Mouse (Mus musculus): ENCODE data around the gene 1700042G07Rik. TPM values are rescaled to one million over a fixed set of nuclear protein-coding genes. Genes with fewer than 3 reads are reported as not detected.

1700042G07Rik gene
- polyA plus RNA-seq, 1 experiment from 2014 or later = not detected

- Histone ChIP-seq H3K9me3 (no peaks in the 10 kb centered on the region), H3K27me3 (no peaks in the 10 kb centered on the region), H3K36me3 (no peaks in the 10 kb centered on the region), H3K4me3 (no peak overlapping the region), H3K9ac (no peak overlapping the region), H3K4me2 (no peak overlapping the region), H3K27ac (replicated peaks) (no peak overlapping the region), H3K4me1 (replicated peaks) (no peaks in the 10 kb centered on the region)
- ATAC-seq (ENCODE audit: low FRiP score, low read depth) = no peak
- WGBS = 75% methylated on average over 8 of the region's 8 CpGs
Measured at GRCm38 (mm10) chr4:116165708-116166407, 7.3 kb upstream of the 1700042G07Rik start.

GRCm38 (mm10) chr4:116167404-116167803, 5.8 kb upstream of the 1700042G07Rik start, which contains the start of gene Tspan1:
Tspan1 (minus strand) TSS chr4:116167601.
- Histone ChIP-seq H3K9ac (no peak within 1 kb of the TSS), H3K4me2 (no peak within 1 kb of the TSS), H3K27ac (replicated peaks) (no peak within 1 kb of the TSS), H3K27me3 (no peaks in the 10 kb centered on the region), H3K4me3 (no peak within 1 kb of the TSS), H3K9me3 (no peaks in the 10 kb centered on the region), H3K36me3 (no peaks in the 10 kb centered on the region), H3K4me1 (replicated peaks) (no peaks in the 10 kb centered on the region)
- no peak for ATAC-seq (ENCODE audit: low FRiP score, low read depth)
- WGBS = 35% methylated on average over 7 of the region's 7 CpGs

- Histone ChIP-seq H3K27me3 (no peaks in the 10 kb centered on the region), H3K9ac (no peak overlapping the region), H3K27ac (replicated peaks) (no peak overlapping the region), H3K4me3 (no peak overlapping the region), H3K4me2 (no peak overlapping the region), H3K36me3 (no peaks in the 10 kb centered on the region), H3K4me1 (replicated peaks) (no peaks in the 10 kb centered on the region), H3K9me3 (no peaks in the 10 kb centered on the region)
- WGBS = 84% methylated on average over 7 of the region's 8 CpGs
- ATAC-seq (ENCODE audit: low FRiP score, low read depth) = peak; percentile 51; the same call in 1 of the 2 replicates
Measured at GRCm38 (mm10) chr4:116168617-116169352, 4.4 kb upstream of the 1700042G07Rik start.

- Histone ChIP-seq H3K4me1 (replicated peaks) (no peaks in the 10 kb centered on the region), H3K27me3 (no peaks in the 10 kb centered on the region), H3K9me3 (no peaks in the 10 kb centered on the region), H3K4me2 (no peak overlapping the region), H3K9ac (no peak overlapping the region), H3K4me3 (no peak overlapping the region), H3K36me3 (no peaks in the 10 kb centered on the region), H3K27ac (replicated peaks) (no peak overlapping the region)
- no peak; the same call in 1 of the 2 replicates for ATAC-seq (ENCODE audit: low FRiP score, low read depth)
- 77% methylated on average over 3 of the region's 3 CpGs for WGBS
Measured at GRCm38 (mm10) chr4:116169353-116169672, 3.9 kb upstream of the 1700042G07Rik start.

- Histone ChIP-seq H3K9ac (no peak overlapping the region), H3K4me2 (no peak overlapping the region), H3K36me3 (no peaks in the 10 kb centered on the region), H3K4me1 (replicated peaks) (peaks cover 15% of the 10 kb centered on the region), H3K27ac (replicated peaks) (no peak overlapping the region), H3K27me3 (no peaks in the 10 kb centered on the region), H3K9me3 (no peaks in the 10 kb centered on the region), H3K4me3 (no peak overlapping the region)
- 86% methylated on average over 4 of the region's 4 CpGs for WGBS
- ATAC-seq (ENCODE audit: low FRiP score, low read depth) = no peak
Measured at GRCm38 (mm10) chr4:116173752-116174151, 580 bp downstream of the 1700042G07Rik start.

- WGBS = 42% methylated on average over 6 of the region's 6 CpGs
- Histone ChIP-seq H3K27me3 (no peaks in the 10 kb centered on the region), H3K9me3 (no peaks in the 10 kb centered on the region), H3K4me2 (no peak overlapping the region), H3K27ac (replicated peaks) (no peak overlapping the region), H3K9ac (no peak overlapping the region), H3K36me3 (no peaks in the 10 kb centered on the region), H3K4me3 (no peak overlapping the region), H3K4me1 (replicated peaks) (peaks cover 15% of the 10 kb centered on the region)
- ATAC-seq (ENCODE audit: low FRiP score, low read depth) = no peak
Measured at GRCm38 (mm10) chr4:116174466-116175116, 1.4 kb downstream of the 1700042G07Rik start.

GRCm38 (mm10) chr4:116175136-116175535, 2.0 kb downstream of the 1700042G07Rik start:
- H3K4me2 ChIP-seq = no peak overlapping the region
- ATAC-seq (ENCODE audit: low FRiP score, low read depth) = no peak
- H3K27ac ChIP-seq (replicated peaks) = no peak overlapping the region

GRCm38 (mm10) chr4:116175711-116176542, 2.8 kb downstream of the 1700042G07Rik start:
- H3K4me3 ChIP-seq = no peak overlapping the region

More at GRCm38 (mm10) chr4:116175136-116175535, 2.0 kb downstream of the 1700042G07Rik start:
- Histone ChIP-seq H3K4me3 (no peak overlapping the region), H3K9me3 (no peaks in the 10 kb centered on the region), H3K9ac (no peak overlapping the region), H3K27me3 (no peaks in the 10 kb centered on the region), H3K4me1 (replicated peaks) (peaks cover 15% of the 10 kb centered on the region), H3K36me3 (no peaks in the 10 kb centered on the region)

GRCm38 (mm10) chr4:116176543-116176988, 3.4 kb downstream of the 1700042G07Rik start:
- Histone ChIP-seq H3K36me3 (no peaks in the 10 kb centered on the region), H3K27ac (replicated peaks) (peak overlapping the region; percentile 66), H3K4me3 (no peak overlapping the region; the same call in 1 of the 2 replicates), H3K4me2 (peak overlapping the region; percentile 41), H3K4me1 (replicated peaks) (peaks cover 15% of the 10 kb centered on the region), H3K27me3 (no peaks in the 10 kb centered on the region), H3K9me3 (no peaks in the 10 kb centered on the region), H3K9ac (no peak overlapping the region)
- ATAC-seq (ENCODE audit: low FRiP score, low read depth) = peak; percentile 87
- WGBS = 23% methylated on average over 10 of the region's 10 CpGs

More at GRCm38 (mm10) chr4:116175711-116176542, 2.8 kb downstream of the 1700042G07Rik start:
- H3K4me2 ChIP-seq = peak overlapping the region; percentile 41
- H3K27me3 ChIP-seq = no peaks in the 10 kb centered on the region
- H3K27ac ChIP-seq (replicated peaks) = peak overlapping the region; percentile 66
- peak; percentile 52 for ATAC-seq (ENCODE audit: low FRiP score, low read depth)
- 71% methylated on average over 7 of the region's 7 CpGs for WGBS
- H3K4me1 ChIP-seq (replicated peaks) = peaks cover 15% of the 10 kb centered on the region
- no peaks in the 10 kb centered on the region for H3K36me3 ChIP-seq
- no peaks in the 10 kb centered on the region for H3K9me3 ChIP-seq
- no peak overlapping the region for H3K9ac ChIP-seq

- Histone ChIP-seq H3K36me3 (no peaks in the 10 kb centered on the region), H3K27ac (replicated peaks) (peak overlapping the region; percentile 66), H3K27me3 (no peaks in the 10 kb centered on the region), H3K9ac (no peak overlapping the region), H3K4me3 (no peak overlapping the region), H3K4me2 (peak overlapping the region; percentile 41), H3K9me3 (no peaks in the 10 kb centered on the region), H3K4me1 (replicated peaks) (peaks cover 15% of the 10 kb centered on the region)
- peak; percentile 27; the same call in 1 of the 2 replicates for ATAC-seq (ENCODE audit: low FRiP score, low read depth)
- 27% methylated on average over 5 of the region's 5 CpGs for WGBS
Measured at GRCm38 (mm10) chr4:116177140-116177539, 4.0 kb downstream of the 1700042G07Rik start.

- Histone ChIP-seq H3K27me3 (no peaks in the 10 kb centered on the region), H3K4me1 (replicated peaks) (peaks cover 11% of the 10 kb centered on the region), H3K9ac (no peak overlapping the region), H3K9me3 (no peaks in the 10 kb centered on the region), H3K4me2 (no peak overlapping the region), H3K27ac (replicated peaks) (no peak overlapping the region), H3K36me3 (no peaks in the 10 kb centered on the region), H3K4me3 (no peak overlapping the region)
- no peak for ATAC-seq (ENCODE audit: low FRiP score, low read depth)
- 32% methylated on average over 3 of the region's 3 CpGs for WGBS
Measured at GRCm38 (mm10) chr4:116182079-116182478, 8.9 kb downstream of the 1700042G07Rik start.
